Mouse (Mus musculus) heart, adult 2 months (tissue): ENCODE data around the gene Ugt1a7c. TPM values are rescaled to one million over a fixed set of nuclear protein-coding genes. Genes with fewer than 3 reads are reported as not detected.

Source experiments
- DNase-seq, 2 experiments: peaks; one replicate each; pipeline ENCODE4 v3.0.0; 2021
- H3K27ac ChIP-seq: fragments of 200-600 bp; 2 replicates; pipeline ENCODE4 v1.8.1; 2022
- H3K27me3 ChIP-seq: fragments of 200-500 bp; 2 replicates; pipeline ENCODE4 v1.6.1; 2012; ENCODE audit warnings: mild to moderate bottlenecking, low read length, inconsistent platforms, mixed read lengths; ENCODE audit not compliant: control insufficient read depth, insufficient read depth
- H3K36me3 ChIP-seq: fragments of 200-500 bp; 2 replicates; pipeline ENCODE4 v1.6.1; 2012; ENCODE audit warnings: low read length, inconsistent platforms; ENCODE audit not compliant: control insufficient read depth, insufficient read depth
- H3K4me1 ChIP-seq: fragments of 200-500 bp; 2 replicates; pipeline ENCODE4 v1.6.1; 2011; ENCODE audit warnings: low read length; ENCODE audit not compliant: control insufficient read depth, insufficient read depth
- H3K4me3 ChIP-seq: fragments of 200-600 bp; 2 replicates; pipeline ENCODE4 v1.8.1; 2022
- H3K79me2 ChIP-seq: fragments of 200-500 bp; replicated peaks from 2 replicates; pipeline ENCODE4 v1.6.1; 2012; ENCODE audit warnings: mild to moderate bottlenecking, inconsistent platforms, low read length, moderate library complexity, mixed read lengths; ENCODE audit not compliant: control insufficient read depth, insufficient read depth
- H3K9ac ChIP-seq: fragments of 200-500 bp; 2 replicates; pipeline ENCODE4 v1.6.1; 2012; ENCODE audit warnings: low read depth, mild to moderate bottlenecking, control low read depth, inconsistent platforms, low read length, mixed read lengths
- CTCF ChIP-seq: fragments of 200-600 bp; IDR thresholded peaks from 2 replicates; pipeline ENCODE4 v1.8.1; 2022; ENCODE audit warnings: antibody characterized with exemption, mild to moderate bottlenecking, moderate library complexity
- EP300 ChIP-seq: fragments of 200-500 bp; IDR thresholded peaks from 2 replicates; pipeline ENCODE4 v1.6.1; 2011; ENCODE audit warnings: low read depth, low read length, control low read depth; ENCODE audit not compliant: insufficient read depth
- POLR2A ChIP-seq: fragments of 200-500 bp; IDR thresholded peaks from 2 replicates; pipeline ENCODE4 v1.6.1; 2011; ENCODE audit warnings: mild to moderate bottlenecking, low read depth, low read length, control low read depth; ENCODE audit not compliant: insufficient read depth
- WGBS: fragments of 180-500 bp; shearing (Covaris S2); methylation state at CpG from one replicate; pipeline ENCODE4 v1.1.7; 2018; 5-methylcytosine and 5-hydroxymethylcytosine counted together
- intact Hi-C: fragments of 180-260 bp; cut with DNase I; formaldehyde crosslinking; loops from one replicate; pipeline ENCODE4 v1.15.1; 2025
- polyA plus RNA-seq: library from polyadenylated mRNA; depleted of rRNA; stranded (reverse); fragments of >200 nt; gene quantifications from 2 replicates; pipeline ENCODE4 v1.2.3, GENCODE M21; 2012
- total RNA-seq, 2 experiments: library from RNA; stranded (reverse); gene quantifications; 2 replicates each; pipeline ENCODE4 v1.2.3; 2021

The Ugt1a7c gene
- total and polyA plus RNA-seq, 3 experiments = 0.70 to 1.2 (median 0.90) TPM

DNA sequence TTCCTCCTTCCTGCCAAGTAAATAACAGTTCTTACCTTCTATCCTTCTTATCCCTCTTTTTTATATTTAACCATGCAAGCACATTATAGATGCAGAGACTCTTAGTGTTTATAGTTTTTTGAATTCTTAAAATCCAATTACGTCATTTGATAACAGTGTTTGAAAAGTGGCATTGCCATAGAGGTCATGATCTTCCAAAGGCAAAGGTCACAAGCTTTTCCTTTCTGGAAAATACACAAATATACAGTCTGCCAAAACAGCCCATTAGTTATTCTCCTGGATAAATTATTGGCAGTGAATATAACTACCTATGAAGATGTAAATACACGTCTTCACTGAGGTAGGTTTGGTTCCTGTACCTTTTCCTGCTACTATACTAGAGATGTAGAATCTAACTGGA lies 20.4 kb upstream of the Ugt1a7c start:
- TF ChIP-seq POLR2A (no peak), EP300 (no peak), CTCF (no peak)
- no peak overlapping the region for H3K9ac ChIP-seq
- no peaks in the 10 kb centered on the region for H3K4me1 ChIP-seq
- DNase-seq = no peak
- H3K27me3 ChIP-seq = no peaks in the 10 kb centered on the region
- no peak overlapping the region for H3K4me3 ChIP-seq
- 78% methylated on average over 2 of the region's 2 CpGs for whole genome bisulfite sequencing
- no peaks in the 10 kb centered on the region for H3K36me3 ChIP-seq
- no peaks in the 10 kb centered on the region for H3K79me2 ChIP-seq
- intact Hi-C loops = no loop called here
- no peak overlapping the region for H3K27ac ChIP-seq

- no peak overlapping the region for H3K4me3 ChIP-seq
- no peak overlapping the region for H3K27ac ChIP-seq
- no peaks in the 10 kb centered on the region for H3K79me2 ChIP-seq
- H3K4me1 ChIP-seq = no peaks in the 10 kb centered on the region
- intact Hi-C loops = no loop called here
- no peak for TF ChIP-seq EP300
- no peak for TF ChIP-seq POLR2A
- TF ChIP-seq CTCF = no peak
- DNase-seq = no peak
- WGBS = 85% methylated on average over 1 of the region's 1 CpGs
- no peaks in the 10 kb centered on the region for H3K36me3 ChIP-seq
- no peak overlapping the region for H3K9ac ChIP-seq
- H3K27me3 ChIP-seq = no peaks in the 10 kb centered on the region
Measured at GRCm38 (mm10) chr1:88077128-88077527, 17.7 kb upstream of the Ugt1a7c start.

DNA sequence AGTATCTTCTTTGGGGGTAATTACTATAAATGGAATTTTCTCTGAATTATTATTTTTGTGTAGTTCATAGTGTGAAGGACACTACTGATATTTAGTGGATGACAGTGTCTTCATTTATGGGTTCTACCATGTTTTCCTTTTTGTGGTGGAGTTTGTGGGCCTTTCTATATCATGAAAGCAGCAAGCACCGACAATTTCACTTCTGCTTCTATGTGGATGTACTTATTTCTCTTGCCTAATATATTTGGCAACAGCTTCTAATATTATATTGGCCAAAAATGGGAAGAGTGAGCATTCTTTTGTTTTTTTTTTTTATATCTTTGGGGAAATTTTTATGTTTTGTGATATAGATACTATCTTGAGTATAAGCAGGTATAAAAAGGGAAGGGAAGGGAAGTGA lies 13.2 kb upstream of the Ugt1a7c start:
- no peak for TF ChIP-seq CTCF
- no peak for TF ChIP-seq POLR2A
- TF ChIP-seq EP300 = no peak
- Histone ChIP-seq H3K27me3 (no peaks in the 10 kb centered on the region), H3K4me1 (no peaks in the 10 kb centered on the region), H3K36me3 (no peaks in the 10 kb centered on the region), H3K4me3 (no peak overlapping the region), H3K27ac (no peak overlapping the region), H3K79me2 (no peaks in the 10 kb centered on the region), H3K9ac (no peak overlapping the region)
- DNase-seq = no peak
- intact Hi-C loops = no loop called here
- WGBS = 76% methylated on average over 1 of the region's 1 CpGs

DNA sequence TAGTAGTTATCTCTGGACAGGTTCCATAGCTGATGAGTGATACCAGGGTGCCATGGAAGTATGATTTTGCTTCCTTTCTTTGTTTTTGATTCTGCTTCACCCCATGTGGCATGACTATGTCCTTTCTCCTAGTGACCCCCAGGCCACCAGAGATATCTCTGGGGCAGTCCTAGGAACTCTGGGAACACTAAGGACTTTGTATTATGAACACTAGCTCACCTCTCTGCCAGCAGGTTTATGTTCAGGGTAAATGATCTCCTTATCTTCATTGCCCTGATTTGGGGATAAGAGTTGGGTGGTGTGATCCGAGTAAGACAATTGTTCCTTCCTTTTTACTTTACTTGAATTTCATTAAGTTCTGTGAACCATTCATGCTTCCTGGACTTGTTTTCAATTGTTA lies 8.7 kb upstream of the Ugt1a7c start:
- Histone ChIP-seq H3K79me2 (no peaks in the 10 kb centered on the region), H3K27me3 (no peaks in the 10 kb centered on the region), H3K36me3 (no peaks in the 10 kb centered on the region), H3K4me1 (no peaks in the 10 kb centered on the region), H3K9ac (no peak overlapping the region), H3K27ac (no peak overlapping the region), H3K4me3 (no peak overlapping the region)
- no peak for TF ChIP-seq CTCF
- no peak for TF ChIP-seq EP300
- TF ChIP-seq POLR2A = no peak
- 44% methylated on average over 1 of the region's 1 CpGs for WGBS
- intact Hi-C loops = no loop called here
- no peak for DNase-seq

- no peak for TF ChIP-seq CTCF
- no peak for TF ChIP-seq EP300
- TF ChIP-seq POLR2A = no peak
- intact Hi-C loops = no loop called here
- no peaks in the 10 kb centered on the region for H3K79me2 ChIP-seq
- no peak within 1 kb of the TSS for H3K27ac ChIP-seq
- no peaks in the 10 kb centered on the region for H3K27me3 ChIP-seq
- no peaks in the 10 kb centered on the region for H3K4me1 ChIP-seq
- no peaks in the 10 kb centered on the region for H3K36me3 ChIP-seq
- no peak within 1 kb of the TSS for H3K4me3 ChIP-seq
- 57% methylated on average over 3 of the region's 3 CpGs for WGBS
- no peak within 1 kb of the TSS for H3K9ac ChIP-seq
- DNase-seq = no peak
Measured at GRCm38 (mm10) chr1:88087513-88087912, 7.3 kb upstream of the Ugt1a7c start, which contains the start of gene Ugt1a8. Ugt1a8 (plus strand) TSS chr1:88087813.

DNA sequence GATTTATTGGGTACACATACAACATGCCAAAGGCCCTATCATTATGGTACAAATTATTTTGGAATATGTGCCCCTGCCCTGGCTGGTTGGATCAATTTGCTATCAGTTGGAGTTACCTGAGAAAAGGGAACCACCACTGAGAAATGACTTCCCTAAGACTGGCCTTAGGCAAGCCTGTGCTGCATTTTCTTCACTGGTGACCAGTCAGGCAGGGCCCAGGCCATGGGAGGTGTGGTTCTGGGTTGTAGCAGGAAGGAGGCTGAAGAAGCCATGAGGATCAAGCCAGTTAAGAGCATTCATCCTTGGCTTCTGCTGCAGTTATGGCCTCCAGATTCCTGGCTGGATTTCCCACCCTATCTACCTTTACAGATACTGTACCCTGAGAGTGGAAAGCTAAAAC lies 2.5 kb upstream of the Ugt1a7c start:
- H3K9ac ChIP-seq = no peak overlapping the region
- no peak overlapping the region for H3K4me3 ChIP-seq
- TF ChIP-seq POLR2A (no peak), CTCF (no peak), EP300 (no peak)
- H3K79me2 ChIP-seq = no peaks in the 10 kb centered on the region
- intact Hi-C loops = no loop called here
- H3K27me3 ChIP-seq = no peaks in the 10 kb centered on the region
- DNase-seq = no peak
- no peaks in the 10 kb centered on the region for H3K36me3 ChIP-seq
- H3K27ac ChIP-seq = no peak overlapping the region
- no peaks in the 10 kb centered on the region for H3K4me1 ChIP-seq
